Mouse (Mus musculus) gastrocnemius, adult 2 months (tissue): ENCODE measurements around the gene Mast3. TPM values are rescaled to one million over a fixed set of nuclear protein-coding genes. Genes with fewer than 3 reads are reported as not detected.

Source experiments
- DNase-seq: peaks from one replicate; pipeline ENCODE4 v3.0.0; 2022
- H3K27ac ChIP-seq: fragments of 200-600 bp; 2 replicates; pipeline ENCODE4 v1.8.1; 2022; ENCODE audit warnings: mild to moderate bottlenecking
- H3K4me3 ChIP-seq: fragments of 200-600 bp; 2 replicates; pipeline ENCODE4 v1.8.1; 2022; ENCODE audit warnings: mild to moderate bottlenecking, moderate library complexity
- CTCF ChIP-seq: fragments of 200-600 bp; IDR thresholded peaks from 2 replicates; pipeline ENCODE4 v1.8.1; 2022; ENCODE audit warnings: antibody characterized with exemption, mild to moderate bottlenecking, moderate library complexity
- intact Hi-C: fragments of 180-260 bp; cut with DNase I; formaldehyde crosslinking; loops from one replicate; pipeline ENCODE4 v1.15.1; 2025
- total RNA-seq, 2 experiments: library from RNA; stranded (reverse); gene quantifications; 2 replicates each; pipeline ENCODE4 v1.2.3; 2021

Gene Mast3
- total RNA-seq, 2 experiments from 2014 or later = 2.7 to 3.6 TPM

DNA sequence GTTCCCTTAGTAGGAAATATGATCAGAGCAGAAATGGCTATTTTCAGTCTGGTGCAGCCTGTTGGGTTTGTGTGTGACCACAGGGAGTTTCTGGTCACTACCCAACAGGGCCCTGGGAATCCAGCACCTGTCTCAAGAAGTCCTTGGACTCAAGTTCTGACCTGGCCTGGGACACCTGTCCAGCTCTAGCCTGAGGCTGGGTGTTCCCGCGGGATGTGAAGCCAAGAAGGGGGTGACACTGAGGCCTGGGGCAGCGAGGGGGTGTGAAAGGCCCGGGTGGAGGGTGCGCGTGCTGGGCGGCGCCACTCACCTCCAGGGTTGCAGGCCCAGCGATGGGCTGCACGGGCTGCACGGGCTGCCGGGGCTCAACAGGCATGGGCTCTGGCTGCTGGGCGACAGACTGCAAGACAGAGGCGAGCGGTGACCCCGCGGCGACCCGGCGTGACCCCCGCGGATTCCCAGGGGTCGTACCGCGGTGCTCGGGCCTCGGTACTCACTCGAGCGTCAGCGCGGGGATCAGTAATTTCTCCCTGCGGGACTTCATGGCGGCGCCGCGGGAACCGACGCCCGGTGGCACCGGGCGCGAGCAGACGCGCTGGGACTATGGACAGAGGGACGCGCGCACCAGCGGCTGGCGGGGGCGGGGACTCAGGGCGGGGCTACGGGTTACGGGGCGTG, 8.3 kb downstream of the Mast3 start:
- peak overlapping the region; percentile 82 for H3K4me3 ChIP-seq
- H3K27ac ChIP-seq = peak overlapping the region; percentile 84
- TF ChIP-seq CTCF = no peak
- peak; percentile 90 for DNase-seq
- intact Hi-C loops = no loop called here

DNA sequence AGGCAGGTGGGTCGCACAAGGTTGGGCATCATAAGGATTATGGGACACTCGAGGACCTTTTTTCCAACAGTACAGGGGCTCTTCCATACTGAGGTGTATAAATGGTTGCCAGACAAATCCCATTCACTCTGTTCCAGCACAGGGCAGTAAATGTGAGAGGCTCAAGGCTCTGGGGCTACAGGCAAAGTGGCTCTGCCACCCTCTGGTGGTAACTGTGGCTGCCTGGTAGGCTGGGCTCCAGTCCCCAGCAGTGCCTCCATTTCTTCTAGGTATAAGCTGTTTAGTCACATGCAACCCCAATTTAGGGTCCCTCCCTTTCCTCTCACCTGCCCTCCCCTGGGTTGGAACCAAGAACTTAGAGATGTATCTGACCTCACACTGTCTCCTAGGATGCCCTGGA, 9.5 kb downstream of the Mast3 start:
- no peak for DNase-seq
- Histone ChIP-seq H3K27ac (no peak overlapping the region), H3K4me3 (no peak overlapping the region)
- TF ChIP-seq CTCF = peak; percentile 9; the same call in 1 of the 2 replicates
- intact Hi-C loops = no loop called here

DNA sequence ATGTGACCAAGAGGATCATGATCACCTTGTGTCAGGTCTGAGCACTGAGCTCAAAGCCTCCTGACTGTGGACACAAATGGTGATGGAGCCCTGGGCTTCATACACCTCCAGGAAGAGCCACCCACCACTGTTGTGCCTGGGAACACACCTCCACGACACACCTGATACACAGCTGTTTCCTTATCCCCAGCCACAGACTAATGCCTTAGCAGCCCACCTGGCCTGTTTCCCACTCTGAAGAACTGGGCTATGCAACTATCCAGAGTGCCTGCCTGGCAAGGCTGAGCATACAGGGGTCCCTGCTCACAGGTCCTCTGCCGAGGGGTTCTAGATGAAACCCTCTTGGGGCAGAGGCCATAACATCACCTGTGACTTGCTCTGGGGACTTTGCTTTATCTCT, 10.6 kb downstream of the Mast3 start:
- no peak for TF ChIP-seq CTCF
- no peak overlapping the region for H3K4me3 ChIP-seq
- no peak for DNase-seq
- H3K27ac ChIP-seq = no peak overlapping the region
- intact Hi-C loops = no loop called here

DNA sequence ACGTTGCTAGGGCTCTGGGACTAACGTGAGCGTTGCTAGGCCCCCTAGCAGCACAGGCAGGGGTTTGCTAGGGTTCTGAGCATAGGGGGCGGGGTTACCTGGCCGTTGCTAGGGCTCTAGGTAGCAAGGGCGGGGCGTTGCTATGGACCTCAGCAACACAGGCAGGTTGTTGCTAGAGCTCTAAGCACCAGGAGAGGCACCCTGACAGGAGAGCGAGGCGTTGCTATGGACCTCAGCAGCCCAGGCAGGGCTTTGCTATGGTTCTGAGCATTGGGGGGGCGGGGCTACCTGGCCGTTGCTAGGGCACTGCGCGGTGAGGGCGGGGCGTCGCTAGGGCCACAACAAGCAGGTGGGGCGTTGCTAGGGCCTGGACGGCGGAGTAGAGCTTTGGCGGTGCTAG, 12.2 kb downstream of the Mast3 start:
- intact Hi-C loops = no loop called here
- no peak for DNase-seq
- H3K4me3 ChIP-seq = peak overlapping the region; percentile 83
- peak overlapping the region; percentile 59 for H3K27ac ChIP-seq
- no peak for TF ChIP-seq CTCF

DNA sequence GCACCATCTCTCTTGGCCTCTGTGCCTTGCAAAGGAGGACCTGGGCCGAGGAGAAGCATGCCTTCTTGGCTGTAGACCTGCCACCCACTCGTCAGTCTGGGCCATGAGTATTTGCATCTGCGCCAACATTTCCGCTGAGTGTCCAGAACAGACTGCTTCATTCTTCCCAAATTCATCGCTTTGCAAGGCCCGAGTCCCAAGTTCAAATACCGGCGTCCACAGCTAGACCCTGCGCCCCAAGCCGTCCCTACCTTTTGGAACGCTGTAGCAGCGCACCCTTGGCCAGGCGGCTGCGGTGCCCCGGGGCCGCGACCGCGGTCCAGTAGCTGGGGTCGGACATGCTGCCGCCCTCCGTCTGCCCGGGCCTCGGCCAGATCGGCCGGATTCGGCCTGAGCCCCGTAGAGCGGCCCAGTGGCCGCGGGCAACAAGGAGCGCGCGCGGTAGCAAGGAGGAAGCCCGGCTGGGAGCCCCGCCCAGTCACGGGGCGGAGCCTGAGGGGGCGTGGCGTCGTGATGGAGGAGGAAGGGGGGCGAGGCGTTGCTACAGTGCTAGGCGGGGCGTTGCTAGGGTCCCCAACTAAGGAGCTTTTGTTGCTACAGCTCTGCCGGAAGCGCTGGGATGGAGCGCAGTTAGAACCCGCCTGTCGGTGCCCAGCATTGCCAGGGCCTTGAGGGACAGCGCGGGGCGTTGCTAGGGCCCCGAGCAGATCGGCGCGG, 12.7 kb downstream of the Mast3 start:
- TF ChIP-seq CTCF = no peak
- peak; percentile 97 for DNase-seq
- Histone ChIP-seq H3K27ac (peak overlapping the region; percentile 86), H3K4me3 (peak overlapping the region; percentile 83)
- intact Hi-C loops = no loop called here

DNA sequence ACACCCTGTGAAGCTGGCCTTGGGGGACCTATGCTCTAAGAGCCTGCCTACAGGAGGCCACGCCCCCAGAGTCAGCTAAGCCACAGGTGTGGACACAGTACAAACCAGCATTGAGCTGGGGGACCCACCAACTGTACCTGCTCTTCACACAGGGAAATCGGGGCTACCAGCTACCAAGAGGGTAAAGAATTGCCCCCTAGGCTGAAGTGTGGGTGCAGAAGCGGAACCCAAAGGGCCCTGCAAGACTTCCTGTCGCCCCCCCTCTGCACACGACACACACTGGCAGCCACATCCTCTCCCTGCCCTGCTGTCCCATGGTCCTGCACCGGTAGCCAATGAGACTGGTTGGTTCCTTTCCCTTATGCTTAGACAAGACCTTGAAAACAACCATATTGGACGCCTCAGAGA, 13.6 kb downstream of the Mast3 start:
- H3K27ac ChIP-seq = 0 out of 2 replicates have a peak overlapping the region, but pooled peaks have one; percentile 86

GRCm38 (mm10) chr8:70790846-70791245, 14.0 kb downstream of the Mast3 start:
- DNase-seq = no peak
- no peak for TF ChIP-seq CTCF
- peak overlapping the region; percentile 83 for H3K4me3 ChIP-seq
- no peak overlapping the region for H3K27ac ChIP-seq
- intact Hi-C loops = no loop called here

More for the DNA sequence above, 13.6 kb downstream of the Mast3 start:
- intact Hi-C loops = no loop called here
- peak overlapping the region; percentile 83 for H3K4me3 ChIP-seq
- no peak for TF ChIP-seq CTCF
- DNase-seq = no peak

- no peak for DNase-seq
- H3K4me3 ChIP-seq = peak overlapping the region; percentile 5; the same call in 1 of the 2 replicates
- no peak for TF ChIP-seq CTCF
- H3K27ac ChIP-seq = no peak overlapping the region
- intact Hi-C loops = no loop called here
Observed at GRCm38 (mm10) chr8:70789046-70789445, 15.8 kb downstream of the Mast3 start.

- intact Hi-C loops = no loop called here
- H3K27ac ChIP-seq = no peak overlapping the region
- TF ChIP-seq CTCF = no peak
- H3K4me3 ChIP-seq = no peak overlapping the region
- no peak for DNase-seq
Observed at GRCm38 (mm10) chr8:70787941-70788667, 16.8 kb downstream of the Mast3 start.

GRCm38 (mm10) chr8:70787051-70787445, 17.8 kb downstream of the Mast3 start:
- no peak for TF ChIP-seq CTCF
- intact Hi-C loops = no loop called here
- Histone ChIP-seq H3K4me3 (no peak overlapping the region), H3K27ac (no peak overlapping the region)
- no peak for DNase-seq

DNA sequence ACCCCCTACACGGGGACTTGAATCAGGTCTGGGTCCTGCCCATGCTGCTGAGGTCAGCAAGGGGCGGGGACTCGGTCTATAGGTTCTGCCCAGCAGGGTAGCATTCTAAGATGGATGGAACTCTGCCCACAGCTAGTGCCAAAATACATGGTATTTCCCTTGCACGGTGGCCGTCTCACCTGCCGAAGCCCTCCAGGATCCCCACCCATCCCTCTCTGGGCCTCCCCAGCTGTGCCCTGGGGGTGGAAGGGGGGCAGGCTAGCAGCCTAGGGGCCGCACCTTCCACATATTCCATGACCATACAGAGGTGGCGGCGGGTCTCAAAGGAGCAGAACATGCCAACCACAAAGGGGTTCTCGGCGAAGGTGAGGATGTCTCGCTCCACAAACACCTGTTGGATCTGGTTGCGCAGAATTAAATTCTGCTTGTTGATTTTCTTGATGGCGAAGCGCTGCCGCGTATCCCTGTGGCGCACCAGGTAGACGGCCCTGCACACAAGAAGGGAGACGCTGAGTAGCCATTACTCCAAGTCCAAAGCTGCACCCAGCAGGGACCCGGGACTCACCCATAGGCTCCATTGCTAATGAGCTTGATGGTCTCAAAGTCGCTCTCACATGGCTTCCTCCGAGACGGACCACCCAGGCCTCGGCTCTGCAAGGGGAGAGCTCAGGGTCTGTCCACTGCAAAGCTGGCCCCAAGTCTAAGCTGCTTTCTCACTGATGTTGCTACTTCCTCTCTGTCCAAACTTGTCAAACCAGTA, 18.4 kb downstream of the Mast3 start:
- H3K27ac ChIP-seq = no peak overlapping the region
- no peak for TF ChIP-seq CTCF
- intact Hi-C loops = no loop called here
- DNase-seq = no peak
- no peak overlapping the region for H3K4me3 ChIP-seq

GRCm38 (mm10) chr8:70780093-70780492, 24.8 kb downstream of the Mast3 start:
- no peak for DNase-seq
- Histone ChIP-seq H3K4me3 (no peak overlapping the region), H3K27ac (no peak overlapping the region)
- intact Hi-C loops = no loop called here
- TF ChIP-seq CTCF = no peak
